Mouse (Mus musculus): Measurements from ENCODE around the gene Ptpre. TPM values are rescaled to one million over a fixed set of nuclear protein-coding genes. Genes with fewer than 3 reads are reported as not detected.
"Not testable (repeated sequence)": the region's sequence is repeated elsewhere in the genome, so short reads cannot be mapped to it uniquely, and the experiment has no call there.

Ptpre gene
- total and polyA plus RNA-seq, 3 experiments, result 2.3 to 6.9 (median 3.7) TPM

DNA sequence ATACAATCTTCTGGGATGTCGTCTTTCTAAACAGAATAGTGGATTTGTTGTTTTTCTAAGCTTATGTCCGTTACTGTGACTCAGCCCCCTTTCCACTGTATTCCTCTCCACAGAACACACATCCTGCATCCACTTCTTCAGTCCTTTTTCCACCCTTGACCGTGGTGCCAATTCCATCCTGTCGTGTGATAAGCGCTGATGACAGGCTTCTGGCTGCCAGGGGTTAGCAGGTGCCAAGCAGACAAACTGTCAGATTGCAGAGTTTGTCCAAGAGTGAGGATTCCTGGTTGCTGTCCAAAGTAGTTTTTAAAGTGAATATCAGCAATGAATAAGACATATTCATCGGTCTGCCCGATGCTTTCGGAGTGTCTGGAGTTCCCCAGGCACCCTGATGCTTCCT, 139.4 kb downstream of the Ptpre start:
- peaks cover 0 to 35% of the 10 kb centered on the region in 2 experiments for H3K36me3 ChIP-seq (replicated peaks in 1 of 2; ENCODE audit: control insufficient read depth in 1 of 2, insufficient read depth in 1 of 2, low read length in 1 of 2)
- no peak overlapping the region for H3K27ac ChIP-seq (ENCODE audit: insufficient read depth, low read depth)
- H3K4me2 ChIP-seq (ENCODE audit: insufficient read depth, low read depth, poor library complexity, severe bottlenecking), result no peak overlapping the region
- no peaks in the 10 kb centered on the region for H3K9me3 ChIP-seq (replicated peaks; ENCODE audit: low read length)
- H3K79me2 ChIP-seq (replicated peaks; ENCODE audit: control insufficient read depth, extremely low read depth, insufficient read depth, poor library complexity, severe bottlenecking), result no peaks in the 10 kb centered on the region
- no peaks in the 10 kb centered on the region for H3K27me3 ChIP-seq (replicated peaks)
- dilution Hi-C loops (cut with MboI; ENCODE audit: extremely low pct_ligation_motif_present, extremely low pct_unique_long_range_greater_than_20kb, low sequenced_read_pairs) (no loop called here), in situ Hi-C loops (cut with MboI; ENCODE audit: low pct_ligation_motif_present, low pct_unique_long_range_greater_than_20kb, low sequenced_read_pairs) (no loop called here)
- TF ChIP-seq PAX5 (IDR thresholded peaks at IDR 0.05; ENCODE audit: low read length), result no peak
- TF ChIP-seq POLR2AphosphoS2 (IDR thresholded peaks at IDR 0.05; ENCODE audit: low read depth, low read length), result no peak
- no peak for TF ChIP-seq ZC3H11A (IDR thresholded peaks at IDR 0.05; ENCODE audit: low read depth, low read length)
- no peak for TF ChIP-seq TCF12 (IDR thresholded peaks at IDR 0.05; ENCODE audit: low read depth, low read length)
- TF ChIP-seq E2F4 (IDR thresholded peaks at IDR 0.05; ENCODE audit: insufficient replicate concordance, low read depth, low read length), result no peak
- TF ChIP-seq POLR2A (IDR thresholded peaks at IDR 0.05; ENCODE audit: low read depth, low read length), result no peak
- no peak for TF ChIP-seq MEF2A (IDR thresholded peaks at IDR 0.05; ENCODE audit: borderline replicate concordance, low read depth, low read length)
- TF ChIP-seq MXI1 (IDR thresholded peaks at IDR 0.05; ENCODE audit: low read depth, low read length), result no peak
- TF ChIP-seq CHD1 (IDR thresholded peaks at IDR 0.05; ENCODE audit: low read depth, low read length), result no peak
- TF ChIP-seq NELFE (IDR thresholded peaks at IDR 0.05; ENCODE audit: low read depth, low read length), result no peak
- no peak for TF ChIP-seq USF2 (conservative IDR thresholded peaks at IDR 0.05; ENCODE audit: low read depth, low read length)
- no peak for TF ChIP-seq MAZ (IDR thresholded peaks at IDR 0.05; ENCODE audit: low read depth, low read length)
- no peak for TF ChIP-seq ZNF384 (IDR thresholded peaks at IDR 0.05; ENCODE audit: low read depth, low read length)
- TF ChIP-seq JUN (IDR thresholded peaks at IDR 0.05; ENCODE audit: insufficient read depth, low read depth, low read length), result no peak
- TF ChIP-seq NRF1 (IDR thresholded peaks at IDR 0.05; ENCODE audit: low read depth, low read length), result no peak
- peaks cover 0 to 8% of the 10 kb centered on the region in 2 experiments; a peak in 1 of 4 replicates for H3K4me1 ChIP-seq (ENCODE audit: control insufficient read depth in 1 of 2, insufficient read depth in 2 of 2)
- H3K4me3 ChIP-seq (replicated peaks in 1 of 3; ENCODE audit: low read depth in 2 of 3, low read length in 2 of 3, poor library complexity in 1 of 3), result no peak overlapping the region
- DNase-seq (ENCODE audit: extremely low read depth), result no peak
- H3K9ac ChIP-seq (ENCODE audit: insufficient read depth, low read depth), result no peak overlapping the region

GRCm38 (mm10) chr7:135680334-135680733, 143.1 kb downstream of the Ptpre start:
- Histone ChIP-seq H3K4me1 (ENCODE audit: control insufficient read depth in 1 of 2, insufficient read depth in 2 of 2) (no peaks in the 10 kb centered on the region), H3K4me2 (ENCODE audit: insufficient read depth, low read depth, poor library complexity, severe bottlenecking) (no peak overlapping the region), H3K27me3 (replicated peaks) (no peaks in the 10 kb centered on the region), H3K9ac (ENCODE audit: insufficient read depth, low read depth) (no peak overlapping the region), H3K27ac (ENCODE audit: insufficient read depth, low read depth) (no peak overlapping the region), H3K4me3 (replicated peaks in 1 of 3; ENCODE audit: low read depth in 2 of 3, low read length in 2 of 3, poor library complexity in 1 of 3) (no peak overlapping the region), H3K9me3 (replicated peaks; ENCODE audit: low read length) (no peaks in the 10 kb centered on the region), H3K36me3 (replicated peaks in 1 of 2; ENCODE audit: control insufficient read depth in 1 of 2, insufficient read depth in 1 of 2, low read length in 1 of 2) (peaks cover 12 to 38% of the 10 kb centered on the region in 2 experiments), H3K79me2 (replicated peaks; ENCODE audit: control insufficient read depth, extremely low read depth, insufficient read depth, poor library complexity, severe bottlenecking) (no peaks in the 10 kb centered on the region)
- TF ChIP-seq MAFK (IDR thresholded peaks at IDR 0.05; ENCODE audit: insufficient replicate concordance, low read length), result no peak
- TF ChIP-seq CTCF (conservative IDR thresholded peaks at IDR 0.05 in 1 of 2, IDR thresholded peaks at IDR 0.05 in 1 of 2; ENCODE audit: low read depth in 2 of 2, low read length in 2 of 2), result peak; percentile 47 to 76
- TF ChIP-seq RAD21 (IDR thresholded peaks at IDR 0.05; ENCODE audit: low read depth, low read length), result peak; percentile 77
- TF ChIP-seq NRF1 (IDR thresholded peaks at IDR 0.05; ENCODE audit: low read depth, low read length), result no peak
- peak; percentile 68 for TF ChIP-seq SMC3 (IDR thresholded peaks at IDR 0.05; ENCODE audit: low read depth, low read length)
- peak; percentile 19; the same call in 1 of the 2 replicates for TF ChIP-seq ZNF384 (IDR thresholded peaks at IDR 0.05; ENCODE audit: low read depth, low read length)
- TF ChIP-seq USF2 (conservative IDR thresholded peaks at IDR 0.05; ENCODE audit: low read depth, low read length), result no peak
- TF ChIP-seq PAX5 (IDR thresholded peaks at IDR 0.05; ENCODE audit: low read length), result no peak
- TF ChIP-seq TBP (conservative IDR thresholded peaks at IDR 0.05; ENCODE audit: low read depth, low read length), result no peak
- dilution Hi-C loops (cut with MboI; ENCODE audit: extremely low pct_ligation_motif_present, extremely low pct_unique_long_range_greater_than_20kb, low sequenced_read_pairs), result no loop called here
- peak; percentile 57 for DNase-seq (ENCODE audit: extremely low read depth)
- in situ Hi-C loops (cut with MboI; ENCODE audit: low pct_ligation_motif_present, low pct_unique_long_range_greater_than_20kb, low sequenced_read_pairs), result loop anchor here (5.0 kb wide), 1 partner anchor 57 kb away; no protein-coding TSS in a partner anchor

DNA sequence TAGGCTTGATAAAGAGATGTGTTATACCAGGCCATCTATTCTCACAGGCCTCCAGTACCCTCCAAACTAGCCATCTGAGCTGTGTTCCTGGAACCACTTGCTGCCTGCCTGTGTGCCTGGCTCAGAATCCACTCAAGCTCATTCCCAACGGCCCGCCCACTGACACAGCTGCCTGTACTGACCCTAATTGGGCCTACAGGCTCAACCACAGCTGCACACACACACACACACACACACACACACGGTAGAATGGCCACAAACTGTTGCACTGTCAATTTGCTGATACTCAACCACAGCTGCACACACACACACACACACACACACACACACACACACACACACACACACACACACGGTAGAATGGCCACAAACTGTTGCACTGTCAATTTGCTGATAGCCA, 146.8 kb downstream of the Ptpre start:
- H3K9me3 ChIP-seq (replicated peaks; ENCODE audit: low read length); H3K4me2 ChIP-seq (ENCODE audit: insufficient read depth, low read depth, poor library complexity, severe bottlenecking); H3K4me1 ChIP-seq (ENCODE audit: control insufficient read depth in 1 of 2, insufficient read depth in 2 of 2); H3K9ac ChIP-seq (ENCODE audit: insufficient read depth, low read depth); H3K4me3 ChIP-seq (replicated peaks in 1 of 3; ENCODE audit: low read depth in 2 of 3, low read length in 2 of 3, poor library complexity in 1 of 3); DNase-seq (ENCODE audit: extremely low read depth); H3K79me2 ChIP-seq (replicated peaks; ENCODE audit: control insufficient read depth, extremely low read depth, insufficient read depth, poor library complexity, severe bottlenecking); dilution Hi-C loops (cut with MboI; ENCODE audit: extremely low pct_ligation_motif_present, extremely low pct_unique_long_range_greater_than_20kb, low sequenced_read_pairs); H3K27ac ChIP-seq (ENCODE audit: insufficient read depth, low read depth); H3K27me3 ChIP-seq (replicated peaks): not testable (repeated sequence)
- peaks cover 44 to 65% of the 10 kb centered on the region in 2 experiments for H3K36me3 ChIP-seq (replicated peaks in 1 of 2; ENCODE audit: control insufficient read depth in 1 of 2, insufficient read depth in 1 of 2, low read length in 1 of 2)
- in situ Hi-C loops (cut with MboI; ENCODE audit: low pct_ligation_motif_present, low pct_unique_long_range_greater_than_20kb, low sequenced_read_pairs), result loop anchor here (5.0 kb wide), 1 partner anchor 53 kb away; no protein-coding TSS in a partner anchor
